ENCODE assay signal across 8 mouse cellular contexts in genomic region chr17:84365791-84366301, GRCm38 (mm10).
DNase-seq lines count a peak whose midpoint lies in the region; ATAC-seq and TF ChIP-seq lines count a peak whose summit lies in the region.

No protein-coding gene starts in this region.

- TF ChIP-seq CTCF in intestine, postnatal 0 days (IDR thresholded peaks at IDR 0.05; ENCODE audit: low read depth) = no peak

- WGBS in embryonic facial prominence, embryonic 12.5 days = 21% methylated on average over 6 of the region's 6 CpGs
- 16% methylated on average over 6 of the region's 6 CpGs for WGBS in intestine, postnatal 0 days
- WGBS in midbrain, embryonic 10.5 days = 57% methylated on average over 6 of the region's 6 CpGs

- peak overlapping the region; percentile 83 for H3K27ac ChIP-seq in embryonic facial prominence, embryonic 12.5 days
- H3K27ac ChIP-seq in intestine, postnatal 0 days (ENCODE audit: low read depth, low read length) = peak overlapping the region; percentile 63
- peak overlapping the region; percentile 76 for H3K27ac ChIP-seq in midbrain, embryonic 10.5 days (replicated peaks)

- no peak for DNase-seq in frontal cortex, postnatal 14 days (ENCODE audit: low spot score in 2 of 2)
- DNase-seq in midbrain, embryonic 10.5 days (ENCODE audit: low spot score) = peak; percentile 22
- no peak for DNase-seq in spleen, postnatal 4 days (ENCODE audit: low spot score in 2 of 2)
- no peak for DNase-seq in spleen, adult 12 weeks (ENCODE audit: low spot score)
- DNase-seq in layer of hippocampus, postnatal 36 days = no peak

- H3K4me3 ChIP-seq in embryonic facial prominence, embryonic 12.5 days = no peak overlapping the region
- H3K4me3 ChIP-seq in intestine, postnatal 0 days (ENCODE audit: low read depth, low read length) = no peak overlapping the region
- no peak overlapping the region for H3K4me3 ChIP-seq in midbrain, embryonic 10.5 days

- H3K4me1 ChIP-seq in embryonic facial prominence, embryonic 12.5 days = peaks cover 51% of the 10 kb centered on the region
- H3K4me1 ChIP-seq in intestine, postnatal 0 days (replicated peaks; ENCODE audit: control insufficient read depth, insufficient read depth, low read length) = peaks cover 21% of the 10 kb centered on the region
- H3K4me1 ChIP-seq in midbrain, embryonic 10.5 days = peaks cover 57% of the 10 kb centered on the region

- H3K36me3 ChIP-seq in embryonic facial prominence, embryonic 12.5 days = no peaks in the 10 kb centered on the region
- H3K36me3 ChIP-seq in intestine, postnatal 0 days (ENCODE audit: control insufficient read depth, insufficient read depth) = no peaks in the 10 kb centered on the region
- H3K36me3 ChIP-seq in midbrain, embryonic 10.5 days = peaks cover 4% of the 10 kb centered on the region

- no peak overlapping the region; the same call in 1 of the 2 replicates for H3K9ac ChIP-seq in embryonic facial prominence, embryonic 12.5 days
- no peak overlapping the region for H3K9ac ChIP-seq in intestine, postnatal 0 days (ENCODE audit: low read depth, low read length)

- no peaks in the 10 kb centered on the region for H3K9me3 ChIP-seq in embryonic facial prominence, embryonic 12.5 days
- H3K9me3 ChIP-seq in intestine, postnatal 0 days (ENCODE audit: control insufficient read depth) = no peaks in the 10 kb centered on the region
- no peaks in the 10 kb centered on the region for H3K9me3 ChIP-seq in midbrain, embryonic 10.5 days (replicated peaks)

- no peaks in the 10 kb centered on the region for H3K27me3 ChIP-seq in embryonic facial prominence, embryonic 12.5 days
- H3K27me3 ChIP-seq in intestine, postnatal 0 days (replicated peaks; ENCODE audit: control insufficient read depth, insufficient read depth, low read length) = no peaks in the 10 kb centered on the region
- no peaks in the 10 kb centered on the region for H3K27me3 ChIP-seq in midbrain, embryonic 10.5 days (ENCODE audit: low read depth, poor library complexity, severe bottlenecking)

- peak; percentile 29; the same call in 1 of the 2 replicates for ATAC-seq in frontal cortex, adult (ENCODE audit: low TSS enrichment)
- no peak for ATAC-seq in embryonic facial prominence, embryonic 12.5 days (ENCODE audit: insufficient number of reproducible peaks, insufficient read depth, low FRiP score, low TSS enrichment)
- ATAC-seq in intestine, postnatal 0 days = peak; percentile 75

- no peak overlapping the region; the same call in 1 of the 2 replicates for H3K4me2 ChIP-seq in embryonic facial prominence, embryonic 12.5 days (replicated peaks)
- peak overlapping the region; percentile 3; the same call in 1 of the 2 replicates for H3K4me2 ChIP-seq in intestine, postnatal 0 days (replicated peaks; ENCODE audit: low read depth)
